Mouse (Mus musculus) brown adipose tissue, adult 24 weeks (tissue): ENCODE results near the gene Gm28305. TPM values are rescaled to one million over a fixed set of nuclear protein-coding genes. Genes with fewer than 3 reads are reported as not detected.
A peak's percentile ranks its signal among the peaks of the same experiment; 100 is the strongest.

Experiments used
- H3K27ac ChIP-seq: fragments of 200-500 bp; replicated peaks from 2 replicates; pipeline ENCODE4 v1.5.1; 2012; ENCODE audit warnings: low read depth, mild to moderate bottlenecking, low read length
- H3K4me1 ChIP-seq: fragments of 200-500 bp; 2 replicates; pipeline ENCODE4 v1.6.1; 2012; ENCODE audit warnings: low read length, mixed read lengths; ENCODE audit not compliant: control insufficient read depth, insufficient read depth, insufficient read length
- H3K4me3 ChIP-seq: fragments of 200-500 bp; 2 replicates; pipeline ENCODE4 v1.5.1; 2012; ENCODE audit warnings: low read depth, mild to moderate bottlenecking, low read length, moderate library complexity; ENCODE audit not compliant: insufficient read depth
- polyA plus RNA-seq: library from polyadenylated mRNA; stranded (reverse); fragments of >200 nt; gene quantifications from 2 replicates; pipeline ENCODE4 v1.2.4, GENCODE M21; 2012; ENCODE audit not compliant: missing spikeins, insufficient read depth, insufficient read length

Gene Gm28305
- polyA plus RNA-seq, result not detected in 2 replicates

DNA sequence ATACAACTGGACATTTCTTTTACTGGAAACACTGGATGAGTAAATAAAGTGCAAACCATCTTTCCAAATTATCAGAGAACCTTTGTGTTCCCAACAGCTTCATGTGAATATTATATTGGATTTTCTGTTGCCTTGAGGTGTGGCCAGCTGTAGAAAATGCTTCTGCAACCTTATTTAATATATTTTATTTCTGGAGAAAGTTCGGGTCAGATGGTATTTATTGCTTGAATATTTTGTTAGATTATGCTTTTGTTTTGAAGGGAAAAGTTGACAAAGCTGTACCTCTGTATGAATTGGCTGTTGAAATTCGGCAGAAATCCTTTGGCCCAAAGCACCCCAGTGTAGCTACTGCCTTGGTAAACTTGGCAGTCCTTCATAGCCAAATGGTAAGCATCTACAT is at the start of gene Gm28305:
Gene Gm28305 (plus strand): TSS at position 301 of the 400 bp plus-strand sequence.
- H3K27ac ChIP-seq, result no peak within 1 kb of the TSS
- no peaks in the 10 kb centered on the region; the same call in 1 of the 2 replicates for H3K4me1 ChIP-seq
- 0 out of 2 replicates have a peak within 1 kb of the TSS, but pooled peaks have one; percentile 3 for H3K4me3 ChIP-seq

DNA sequence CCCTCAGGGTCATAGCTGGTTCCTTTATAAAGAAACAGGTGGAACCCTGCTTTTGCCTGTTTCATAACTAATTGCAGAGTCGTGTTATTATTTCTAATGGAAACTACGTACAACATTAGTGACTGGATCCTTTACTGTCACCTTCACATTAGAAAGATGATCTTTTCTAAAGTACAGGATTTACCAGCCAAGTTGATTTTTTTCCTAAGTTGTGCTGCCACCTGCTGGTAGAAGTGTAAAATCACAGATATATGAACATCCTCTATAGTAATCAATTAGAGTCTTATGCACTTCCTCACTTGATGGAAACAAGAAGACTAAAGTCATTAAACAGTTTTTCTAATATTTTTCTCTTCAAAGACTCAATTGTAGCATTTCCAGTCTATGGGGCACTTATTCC is 44.0 kb upstream of the Gm28305 start:
- H3K27ac ChIP-seq, result no peak overlapping the region
- H3K4me1 ChIP-seq, result no peaks in the 10 kb centered on the region
- no peak overlapping the region for H3K4me3 ChIP-seq

- Histone ChIP-seq H3K4me1 (no peaks in the 10 kb centered on the region), H3K4me3 (no peak overlapping the region), H3K27ac (no peak overlapping the region)
Observed at GRCm38 (mm10) chr9:104000601-104001000, 39.9 kb upstream of the Gm28305 start.

- H3K4me3 ChIP-seq, result peak within 1 kb of the TSS; percentile 82
- peak within 1 kb of the TSS; percentile 68 for H3K27ac ChIP-seq
- no peaks in the 10 kb centered on the region for H3K4me1 ChIP-seq
Observed at GRCm38 (mm10) chr9:104001921-104002859, 38.3 kb upstream of the Gm28305 start, which contains the start of gene Nphp3. TSS of gene Nphp3 (plus strand) at chr9:104002544.

- no peak overlapping the region for H3K27ac ChIP-seq
- peak overlapping the region; percentile 79 for H3K4me3 ChIP-seq
- H3K4me1 ChIP-seq, result no peaks in the 10 kb centered on the region
Observed at GRCm38 (mm10) chr9:104002913-104003330, 37.5 kb upstream of the Gm28305 start.

DNA sequence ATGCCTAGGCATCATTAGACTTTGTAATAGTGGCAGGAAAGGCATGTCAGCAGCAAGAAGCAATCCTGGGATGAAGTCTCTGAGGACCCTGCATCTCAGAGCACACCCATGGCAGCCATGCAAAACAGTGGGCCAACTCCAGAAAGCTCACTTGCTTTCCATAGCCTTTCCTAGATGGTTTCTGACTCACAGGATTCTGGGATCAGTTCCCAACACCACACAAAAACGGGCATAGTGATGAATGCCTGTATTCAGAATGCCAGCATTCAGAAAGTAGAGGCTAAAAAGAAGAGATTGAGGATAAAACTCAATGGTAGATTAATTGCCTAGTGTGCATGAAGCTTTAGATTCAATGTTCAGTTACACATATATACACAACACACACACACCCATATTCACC is 25.9 kb upstream of the Gm28305 start:
- Histone ChIP-seq H3K4me1 (no peaks in the 10 kb centered on the region), H3K27ac (no peak overlapping the region), H3K4me3 (no peak overlapping the region)

DNA sequence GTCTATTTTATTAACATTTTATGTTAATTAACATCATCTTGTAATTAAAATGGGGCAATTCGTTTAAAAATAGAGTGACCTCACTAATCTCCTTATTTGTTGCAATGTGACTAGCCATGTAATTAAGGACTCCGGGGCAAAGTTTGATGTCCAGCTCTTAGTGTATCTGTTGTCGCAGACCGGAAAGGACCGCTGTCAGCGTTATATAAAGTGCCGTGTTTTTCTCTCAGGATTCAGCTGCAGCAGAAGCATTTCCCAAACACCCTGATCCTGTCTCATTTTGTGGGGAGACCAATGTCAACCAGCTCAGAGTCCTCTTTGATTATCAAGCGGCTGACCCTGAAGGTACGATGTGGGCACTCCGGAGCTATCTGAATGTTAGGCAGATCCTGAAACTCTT is 19.4 kb upstream of the Gm28305 start:
- Histone ChIP-seq H3K4me3 (no peak overlapping the region), H3K27ac (no peak overlapping the region), H3K4me1 (no peaks in the 10 kb centered on the region)

DNA sequence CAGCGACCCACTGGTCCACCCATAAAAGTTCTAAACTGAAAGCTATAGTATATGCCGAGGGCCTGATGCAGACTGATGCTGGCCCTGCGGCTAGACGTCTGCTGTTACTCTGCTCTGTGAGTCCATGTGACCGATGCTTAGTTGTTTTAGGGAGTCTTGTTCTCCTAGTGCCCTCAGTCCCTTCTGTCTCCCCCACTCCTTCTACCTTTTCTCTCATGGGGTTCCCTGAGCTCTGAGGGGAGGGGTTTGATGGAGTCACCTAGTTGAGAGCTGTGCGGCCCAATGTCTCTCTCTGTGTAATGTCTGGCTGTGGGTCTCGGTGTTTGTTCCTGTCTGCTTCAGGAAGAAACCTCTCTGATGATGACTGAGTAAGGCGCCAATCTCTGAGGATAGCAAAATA is 13.3 kb upstream of the Gm28305 start:
- no peak overlapping the region for H3K27ac ChIP-seq
- H3K4me1 ChIP-seq, result no peaks in the 10 kb centered on the region
- H3K4me3 ChIP-seq, result no peak overlapping the region

DNA sequence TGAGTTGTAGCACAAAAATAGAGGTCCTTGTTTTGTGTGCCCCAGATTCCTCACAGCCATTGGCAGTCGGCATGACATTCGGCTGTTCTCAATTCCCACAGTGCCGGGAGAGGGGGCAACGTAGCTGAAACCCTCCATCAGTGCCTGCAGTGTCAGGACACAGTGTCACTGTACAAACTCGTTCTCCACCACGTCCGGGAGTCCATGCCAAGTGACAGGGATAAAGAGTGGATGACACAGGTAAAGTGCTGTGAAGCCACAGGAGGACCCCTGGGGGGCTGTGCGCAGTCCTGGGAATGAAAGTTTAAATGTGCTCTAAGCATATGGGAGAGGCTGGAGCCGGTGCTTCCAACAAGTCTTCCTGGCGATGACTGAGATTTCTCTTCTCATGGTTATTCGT is 10.6 kb upstream of the Gm28305 start:
- H3K4me1 ChIP-seq, result no peaks in the 10 kb centered on the region
- H3K4me3 ChIP-seq, result no peak overlapping the region
- no peak overlapping the region for H3K27ac ChIP-seq

GRCm38 (mm10) chr9:104034231-104034630 is 6.2 kb upstream of the Gm28305 start:
- no peaks in the 10 kb centered on the region for H3K4me1 ChIP-seq
- H3K4me3 ChIP-seq, result no peak overlapping the region
- no peak overlapping the region for H3K27ac ChIP-seq

GRCm38 (mm10) chr9:104034718-104035117 is 5.7 kb upstream of the Gm28305 start:
- H3K4me3 ChIP-seq, result peak overlapping the region; percentile 37
- no peaks in the 10 kb centered on the region for H3K4me1 ChIP-seq
- no peak overlapping the region for H3K27ac ChIP-seq

DNA sequence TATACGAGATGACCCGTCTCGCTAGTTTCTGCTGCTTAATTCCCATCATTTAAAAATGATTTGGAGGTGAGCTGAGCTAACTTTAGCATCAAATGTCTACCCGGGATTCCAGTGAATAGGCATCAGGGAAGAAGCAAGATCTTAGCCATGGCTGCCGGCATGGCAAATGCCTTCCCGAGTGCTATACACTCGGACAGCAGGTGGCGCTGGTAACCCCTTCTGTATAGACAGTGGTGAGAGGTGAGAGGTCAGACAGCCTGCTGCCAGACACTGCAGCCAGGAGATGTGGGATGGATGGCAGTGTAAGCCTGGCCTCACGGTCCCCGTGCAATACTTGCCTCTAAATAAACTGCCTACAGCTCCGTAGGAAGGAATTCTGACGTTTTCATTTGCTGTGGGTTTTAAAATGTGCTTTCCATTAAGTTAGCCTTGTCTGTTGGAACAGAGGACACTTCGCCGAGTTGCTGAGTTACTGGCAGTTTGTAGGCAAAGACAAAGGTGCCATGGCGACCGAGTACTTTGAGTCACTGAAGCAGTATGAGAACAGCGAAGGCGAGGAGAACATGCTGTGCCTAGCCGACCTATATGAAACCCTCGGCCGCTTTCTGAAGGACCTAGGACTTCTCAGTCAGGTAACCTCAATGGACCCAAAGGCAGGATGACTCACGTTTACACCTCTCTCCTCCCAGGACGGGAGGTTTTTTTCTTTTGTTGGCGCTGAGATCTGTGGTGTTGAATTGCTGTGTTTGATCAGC is 5.0 kb upstream of the Gm28305 start:
- H3K4me3 ChIP-seq, result peak overlapping the region; percentile 37
- no peak overlapping the region for H3K27ac ChIP-seq
- no peaks in the 10 kb centered on the region for H3K4me1 ChIP-seq

GRCm38 (mm10) chr9:104038266-104038665 is 2.2 kb upstream of the Gm28305 start:
- no peak overlapping the region for H3K4me3 ChIP-seq
- H3K27ac ChIP-seq, result no peak overlapping the region
- no peaks in the 10 kb centered on the region; the same call in 1 of the 2 replicates for H3K4me1 ChIP-seq

DNA sequence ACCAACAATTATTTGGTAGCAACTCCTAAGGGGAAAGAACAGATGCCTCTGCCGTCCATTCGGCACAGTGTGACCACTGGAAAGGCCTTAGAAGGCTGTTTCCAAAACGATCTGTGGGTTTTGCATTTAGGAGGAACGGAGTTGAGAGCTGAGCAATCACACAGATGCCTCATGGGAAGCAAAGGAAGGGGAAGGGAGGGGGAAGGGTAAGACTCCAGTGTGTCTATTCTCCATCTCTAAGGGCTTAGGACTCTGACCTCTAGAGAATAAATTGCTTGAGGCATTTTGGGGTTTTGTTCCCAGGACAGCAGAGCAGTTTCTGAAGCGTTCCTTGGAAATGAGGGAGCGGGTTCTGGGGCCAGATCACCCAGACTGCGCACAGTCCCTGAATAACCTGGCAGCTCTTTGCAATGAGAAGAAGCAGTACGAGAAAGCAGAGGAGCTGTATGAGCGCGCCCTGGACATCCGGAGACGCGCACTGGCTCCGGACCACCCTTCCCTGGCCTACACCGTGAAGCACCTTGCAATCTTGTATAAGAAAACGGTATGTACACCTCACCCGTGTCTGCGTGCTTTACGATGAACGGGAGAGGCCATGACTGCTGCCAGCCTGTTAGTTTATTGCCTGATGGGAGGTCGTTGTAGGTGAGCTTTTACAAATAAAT is 1.3 kb upstream of the Gm28305 start:
- no peaks in the 10 kb centered on the region; the same call in 1 of the 2 replicates for H3K4me1 ChIP-seq
- no peak overlapping the region for H3K27ac ChIP-seq
- H3K4me3 ChIP-seq, result no peak overlapping the region

DNA sequence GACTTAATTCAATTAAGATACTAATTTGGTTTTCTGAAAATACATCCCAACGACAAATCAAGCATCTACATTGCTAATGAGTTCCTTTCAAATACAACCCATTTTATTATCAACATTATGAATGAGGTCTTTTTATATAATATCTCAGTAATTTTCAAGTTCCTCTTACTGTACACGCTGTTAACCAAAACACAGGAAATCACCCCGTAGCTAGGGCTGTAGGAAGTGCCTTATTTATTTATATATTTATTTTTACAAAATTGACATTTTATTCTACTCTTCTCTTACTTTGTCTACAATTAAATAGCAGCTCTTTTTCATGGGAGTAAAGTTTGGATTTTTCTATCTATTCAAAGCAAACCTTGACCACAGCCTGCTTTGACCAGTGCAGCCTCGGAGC is 720 bp upstream of the Gm28305 start:
- H3K4me3 ChIP-seq, result 0 out of 2 replicates have a peak overlapping the region, but pooled peaks have one; percentile 3
- no peak overlapping the region for H3K27ac ChIP-seq
- H3K4me1 ChIP-seq, result no peaks in the 10 kb centered on the region; the same call in 1 of the 2 replicates
